Mouse (Mus musculus) telencephalon, adult 2 months (tissue): Measurements from ENCODE around the gene Top2a.

ENCODE experiments used
- DNase-seq: peaks from one replicate; pipeline ENCODE4 v3.0.0-alpha.2; 2011; ENCODE audit warnings: low read depth, low spot score

Top2a gene

DNA sequence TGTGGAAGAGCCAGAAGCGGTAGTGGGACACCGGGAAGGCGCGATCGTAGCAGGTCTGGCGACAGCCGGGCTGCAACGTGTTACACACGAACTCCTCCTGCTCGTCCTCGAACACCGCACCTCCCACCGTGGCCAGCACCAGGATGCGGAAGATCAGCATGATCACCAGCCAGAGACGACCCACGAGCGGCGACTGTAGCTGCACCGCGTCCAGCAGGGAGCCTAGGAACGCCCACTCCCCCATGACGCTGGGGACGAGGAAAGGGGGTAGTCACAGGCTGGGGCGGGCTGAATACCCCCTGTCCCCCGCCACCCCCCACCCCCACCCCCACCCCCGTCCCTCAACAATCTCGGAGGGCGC is 41.2 kb downstream of the Top2a start, which contains the start of gene Gjd3:
Gene Gjd3 (minus strand): TSS at position 244 of the 361 bp plus-strand sequence.
- no peak for DNase-seq

DNA sequence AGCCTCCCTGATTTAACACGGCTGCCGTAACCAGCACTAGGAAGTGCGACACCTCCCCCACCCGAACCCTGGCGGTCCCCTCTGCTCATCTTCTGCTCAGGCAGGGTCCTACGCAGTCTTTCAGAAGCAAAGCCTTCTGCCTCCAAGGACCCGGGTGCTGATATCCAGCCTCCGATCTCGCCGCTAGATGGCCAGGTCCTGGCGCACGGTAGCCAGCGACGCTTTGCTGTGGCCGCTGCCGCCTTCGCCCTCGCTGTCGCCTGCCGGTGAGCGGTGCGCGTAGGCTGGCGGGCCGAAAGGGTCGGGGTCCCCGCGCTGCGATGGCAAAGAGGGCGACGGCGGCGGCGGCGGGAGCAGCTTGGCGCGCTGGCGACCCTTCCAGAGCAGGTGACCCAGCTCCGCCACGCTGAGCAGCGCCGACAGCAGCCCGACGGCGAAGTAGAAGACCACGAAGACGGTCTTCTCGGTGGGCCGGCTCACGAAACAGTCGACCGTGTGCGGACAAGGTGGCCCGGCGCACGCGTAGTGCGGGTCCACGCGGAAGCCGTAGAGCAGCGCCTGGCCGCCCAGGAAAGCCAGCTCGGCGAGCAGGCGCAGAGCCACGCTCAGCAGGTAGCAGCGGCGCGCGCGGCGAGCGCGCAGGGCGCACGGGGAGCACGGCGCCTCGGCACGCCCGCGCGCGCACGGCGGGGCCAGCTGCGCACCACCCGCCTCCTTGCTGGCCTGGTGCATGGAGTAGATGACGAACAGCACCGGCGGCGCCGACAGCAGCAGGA is 41.8 kb downstream of the Top2a start:
- DNase-seq = no peak

- no peak for DNase-seq
Observed at GRCm38 (mm10) chr11:98981289-98981996, 42.5 kb downstream of the Top2a start.

- no peak for DNase-seq
Observed at GRCm38 (mm10) chr11:98979356-98979755, 44.6 kb downstream of the Top2a start.

DNA sequence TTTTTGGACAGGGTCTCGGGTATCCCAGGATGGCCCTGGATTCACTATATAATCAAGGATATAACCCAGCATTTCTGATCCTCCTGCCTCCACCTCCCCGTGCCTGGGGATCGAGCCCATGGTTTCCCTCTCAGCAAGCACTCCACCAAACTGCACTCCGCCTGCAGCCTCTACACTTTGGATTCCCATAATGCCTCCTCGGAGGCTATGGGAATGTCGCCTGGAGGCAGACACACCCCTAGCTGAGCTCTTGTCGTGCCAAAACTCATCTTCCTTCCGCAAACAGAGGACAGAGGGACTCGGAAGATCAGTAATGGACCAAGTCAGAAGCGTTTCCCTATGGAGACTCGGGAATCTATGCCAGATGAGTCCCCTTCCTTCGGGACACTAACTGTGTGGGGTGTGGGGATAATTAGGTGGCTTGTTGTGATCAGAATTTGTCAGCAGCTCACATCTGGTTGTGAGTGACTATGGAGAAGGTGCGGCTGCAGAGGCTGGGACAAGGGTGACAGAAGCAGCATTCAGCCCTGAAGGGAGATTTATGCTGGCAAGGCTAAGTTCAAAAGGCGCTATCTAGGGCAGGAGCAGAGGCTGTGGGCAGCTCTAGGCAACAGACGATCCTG is 45.4 kb downstream of the Top2a start:
- no peak for DNase-seq

DNA sequence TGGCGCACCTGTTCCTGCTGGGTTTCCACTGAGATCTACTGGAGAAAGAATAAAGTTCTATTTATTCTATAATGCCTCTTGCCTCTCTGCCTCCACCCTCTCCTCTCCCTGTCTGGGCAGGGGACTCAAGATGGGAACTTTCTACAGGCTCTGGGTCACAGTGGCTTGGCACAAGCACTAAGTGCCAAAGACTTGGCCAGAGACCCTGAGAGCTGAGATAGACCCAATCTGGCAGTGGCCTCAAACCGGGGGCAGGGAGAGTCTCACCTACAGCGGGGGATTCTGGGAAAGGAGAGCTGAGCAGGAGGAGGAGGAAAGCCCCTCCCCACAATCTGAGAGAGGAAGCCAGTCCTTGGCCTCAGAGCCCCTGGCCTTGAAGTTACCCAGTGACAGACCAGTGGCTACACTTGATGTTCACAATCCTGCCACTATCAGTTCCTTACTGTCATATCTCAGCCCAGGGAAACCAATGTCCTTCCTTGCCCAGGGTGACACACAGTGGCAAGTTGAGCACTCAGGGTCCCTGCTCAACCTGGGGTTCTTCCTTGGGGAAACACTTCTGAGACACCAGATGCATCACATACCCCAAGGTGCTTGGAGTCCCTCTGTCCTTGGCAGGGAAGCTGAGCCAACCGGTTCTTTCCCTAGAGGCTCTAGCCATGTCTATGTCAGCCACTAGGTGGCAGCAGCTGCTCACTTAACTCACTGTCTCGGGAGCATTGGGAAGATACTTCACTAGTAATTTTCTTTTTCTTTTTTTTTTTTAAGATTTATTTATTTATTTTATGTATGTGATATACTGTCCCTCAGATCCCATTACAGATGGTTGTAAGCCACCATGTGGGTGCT is 48.9 kb downstream of the Top2a start:
- no peak for DNase-seq

GRCm38 (mm10) chr11:98974213-98974612 is 49.8 kb downstream of the Top2a start:
- no peak for DNase-seq

DNA sequence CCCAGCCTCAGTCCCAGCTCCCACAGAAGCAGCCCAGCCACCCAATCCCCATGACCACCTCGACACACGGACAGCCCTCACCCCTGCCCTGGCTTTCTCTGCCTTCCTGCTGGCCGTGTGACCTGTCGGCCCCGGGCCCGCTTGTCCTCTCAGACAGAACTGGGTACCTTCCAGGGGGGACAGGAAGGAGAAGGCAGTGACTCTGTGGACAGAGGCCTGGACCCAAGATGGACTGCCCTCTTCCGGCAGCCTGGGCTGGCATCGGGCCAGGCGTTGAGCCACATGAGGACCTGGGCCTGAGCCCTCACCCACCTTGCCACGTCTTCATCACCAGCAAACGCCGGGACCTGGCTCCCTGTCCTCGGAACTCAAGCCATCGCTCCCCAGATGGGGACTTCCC is 50.4 kb downstream of the Top2a start:
- DNase-seq = no peak

DNA sequence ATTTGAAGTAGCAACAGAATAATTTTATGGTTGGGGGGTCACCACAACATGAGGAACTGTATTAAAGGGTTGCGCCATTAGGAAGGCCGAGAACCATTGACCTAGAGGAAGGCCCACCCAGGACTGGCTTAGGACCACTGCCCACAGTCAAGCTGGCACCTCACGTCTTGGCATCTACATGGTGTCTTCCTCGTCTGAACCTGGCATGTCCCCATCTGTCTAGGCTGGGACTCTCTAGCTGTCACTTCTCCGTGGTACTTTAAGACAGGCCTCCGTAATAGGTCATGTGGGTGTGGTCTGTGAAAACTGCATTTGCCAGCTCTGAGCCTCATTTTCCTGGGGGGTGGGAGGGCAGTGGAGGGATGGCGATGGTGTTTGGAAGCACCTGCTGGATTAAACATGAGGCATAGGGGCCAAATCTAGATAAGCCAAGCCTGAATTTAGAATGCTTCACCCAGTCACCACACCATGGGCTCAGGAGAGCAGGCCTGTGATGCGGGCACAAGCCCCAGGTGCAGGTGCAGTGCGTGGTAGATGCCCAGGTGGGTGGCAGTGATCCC is 51.1 kb downstream of the Top2a start:
- DNase-seq = no peak

DNA sequence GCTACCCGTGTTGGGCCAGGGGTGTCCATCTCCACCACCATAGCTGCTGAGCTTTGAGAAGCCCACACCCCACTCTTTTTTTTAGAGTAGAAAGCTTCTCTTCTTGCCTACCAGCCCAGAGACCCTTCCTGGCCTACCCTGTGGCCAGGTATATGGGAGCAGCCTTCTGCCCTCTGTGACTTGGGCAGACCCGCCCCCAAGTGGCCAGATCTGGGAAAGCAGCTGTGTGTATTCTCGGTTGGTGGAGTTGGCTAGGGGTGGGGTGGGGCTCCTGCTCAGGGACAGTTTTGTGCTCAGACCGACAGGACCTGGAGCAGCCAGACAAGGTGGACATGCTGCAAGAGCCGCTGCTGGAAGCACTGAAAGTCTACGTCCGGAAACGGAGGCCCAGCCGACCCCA is 51.8 kb downstream of the Top2a start:
- no peak for DNase-seq

DNA sequence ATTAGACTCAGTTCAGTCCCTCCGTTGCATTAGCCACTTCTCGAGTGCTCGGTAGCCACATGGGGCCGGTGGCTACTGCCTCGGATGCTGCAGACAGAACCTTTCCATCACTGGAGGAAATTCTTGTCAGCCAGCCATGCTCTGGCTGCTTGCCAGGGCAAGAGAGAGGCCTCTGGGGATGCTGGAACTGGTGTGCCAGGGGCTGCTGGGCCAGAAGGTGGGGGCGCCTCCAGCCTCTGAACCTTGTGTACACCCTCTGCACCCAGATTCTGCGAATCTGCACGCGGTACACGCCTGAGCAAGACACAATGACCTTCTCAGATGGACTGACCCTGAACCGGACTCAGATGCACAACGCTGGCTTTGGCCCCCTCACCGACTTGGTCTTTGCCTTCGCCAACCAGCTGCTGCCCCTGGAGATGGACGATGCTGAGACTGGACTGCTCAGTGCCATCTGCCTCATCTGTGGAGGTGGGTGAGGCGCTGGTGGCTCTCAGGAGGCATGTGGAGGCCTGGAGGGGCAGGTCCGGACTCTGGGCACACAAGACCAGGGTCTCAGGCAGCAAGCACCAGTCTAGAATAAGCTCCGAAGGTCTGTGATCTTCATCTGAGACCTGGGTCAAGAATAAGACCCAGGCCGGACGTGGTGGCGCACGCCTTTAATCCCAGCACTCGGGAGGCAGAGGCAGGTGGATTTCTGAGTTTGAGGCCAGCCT is 52.5 kb downstream of the Top2a start:
- no peak for DNase-seq

DNA sequence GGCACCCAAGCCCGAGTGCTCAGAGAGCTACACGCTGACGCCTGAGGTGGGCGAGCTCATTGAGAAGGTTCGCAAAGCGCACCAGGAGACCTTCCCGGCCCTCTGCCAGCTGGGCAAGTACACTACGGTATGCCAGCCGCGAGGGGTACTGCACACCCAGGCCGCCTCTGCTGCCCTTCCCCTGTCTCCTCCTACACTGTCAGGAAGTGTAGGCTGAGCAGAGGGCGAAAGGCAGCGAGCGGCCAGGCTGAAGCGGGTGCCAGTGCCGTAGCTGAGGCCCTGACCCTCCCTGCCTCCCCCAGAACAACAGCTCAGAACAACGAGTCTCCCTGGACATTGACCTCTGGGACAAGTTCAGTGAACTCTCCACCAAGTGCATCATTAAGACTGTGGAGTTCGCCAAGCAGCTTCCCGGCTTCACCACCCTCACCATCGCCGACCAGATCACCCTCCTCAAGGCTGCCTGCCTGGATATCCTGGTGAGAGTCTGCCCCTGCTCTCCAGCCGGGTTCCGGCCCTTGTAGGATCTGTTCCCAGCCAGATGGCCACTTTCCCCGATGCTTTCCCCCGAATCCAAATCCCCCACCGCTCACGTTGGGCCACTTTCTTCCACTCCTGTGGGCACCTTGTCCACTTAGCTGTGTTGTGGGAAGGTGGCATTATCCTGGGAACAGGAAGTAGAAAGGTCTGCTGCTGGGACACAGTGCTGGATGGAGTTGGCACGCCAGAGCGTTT is 53.6 kb downstream of the Top2a start:
- no peak for DNase-seq

- DNase-seq = peak; percentile 84
Observed at GRCm38 (mm10) chr11:98969496-98969927, 54.5 kb downstream of the Top2a start.

GRCm38 (mm10) chr11:98968716-98969495 is 55.1 kb downstream of the Top2a start:
- no peak for DNase-seq

DNA sequence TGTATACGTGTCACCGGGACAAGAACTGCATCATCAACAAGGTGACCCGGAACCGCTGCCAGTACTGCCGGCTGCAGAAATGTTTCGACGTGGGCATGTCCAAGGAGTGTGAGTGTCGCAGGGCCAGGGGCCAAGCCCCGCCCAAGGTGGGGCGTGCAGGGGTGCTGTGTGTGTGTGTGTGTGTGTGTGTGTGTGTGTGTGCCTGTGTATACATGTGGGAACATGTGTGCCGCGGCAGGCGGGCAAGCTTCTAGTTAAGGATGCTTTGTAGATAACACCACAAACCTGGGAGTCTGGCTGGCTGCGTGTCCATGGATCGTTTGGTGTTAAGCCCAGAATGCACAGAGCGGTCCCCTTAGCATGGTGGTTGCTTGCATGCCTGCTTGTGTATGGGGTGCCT is 55.9 kb downstream of the Top2a start:
- DNase-seq = no peak

DNA sequence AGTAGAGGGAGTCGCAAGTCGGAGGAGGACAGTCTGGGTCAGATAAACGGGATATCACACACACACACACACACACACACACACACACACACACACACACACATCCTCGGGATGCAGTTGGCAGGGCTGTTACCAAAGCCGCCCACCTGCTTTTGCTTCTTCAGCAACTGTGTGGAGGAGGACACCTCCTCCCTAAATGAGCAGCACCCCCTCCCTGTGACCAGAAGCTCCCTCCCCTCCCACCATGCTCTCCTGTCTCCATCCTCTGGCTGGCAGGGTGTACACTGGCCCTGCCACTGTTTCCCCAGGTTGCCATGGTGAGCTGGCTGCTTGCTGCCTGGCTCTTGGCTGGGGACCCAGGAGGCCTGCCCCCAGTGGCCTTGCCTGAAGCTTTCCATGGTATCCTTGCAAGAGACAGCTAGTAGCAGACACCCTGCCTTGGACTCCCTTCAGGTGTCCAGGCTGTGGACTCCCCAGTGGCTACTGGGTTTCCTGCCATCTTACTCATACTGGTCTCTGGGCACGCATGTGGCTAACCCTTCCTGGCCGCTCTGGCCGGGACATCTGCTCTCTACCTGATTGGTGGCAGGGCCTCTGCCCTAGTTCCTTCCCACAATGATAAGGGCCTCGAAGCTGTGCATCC is 57.4 kb downstream of the Top2a start:
- no peak for DNase-seq

DNA sequence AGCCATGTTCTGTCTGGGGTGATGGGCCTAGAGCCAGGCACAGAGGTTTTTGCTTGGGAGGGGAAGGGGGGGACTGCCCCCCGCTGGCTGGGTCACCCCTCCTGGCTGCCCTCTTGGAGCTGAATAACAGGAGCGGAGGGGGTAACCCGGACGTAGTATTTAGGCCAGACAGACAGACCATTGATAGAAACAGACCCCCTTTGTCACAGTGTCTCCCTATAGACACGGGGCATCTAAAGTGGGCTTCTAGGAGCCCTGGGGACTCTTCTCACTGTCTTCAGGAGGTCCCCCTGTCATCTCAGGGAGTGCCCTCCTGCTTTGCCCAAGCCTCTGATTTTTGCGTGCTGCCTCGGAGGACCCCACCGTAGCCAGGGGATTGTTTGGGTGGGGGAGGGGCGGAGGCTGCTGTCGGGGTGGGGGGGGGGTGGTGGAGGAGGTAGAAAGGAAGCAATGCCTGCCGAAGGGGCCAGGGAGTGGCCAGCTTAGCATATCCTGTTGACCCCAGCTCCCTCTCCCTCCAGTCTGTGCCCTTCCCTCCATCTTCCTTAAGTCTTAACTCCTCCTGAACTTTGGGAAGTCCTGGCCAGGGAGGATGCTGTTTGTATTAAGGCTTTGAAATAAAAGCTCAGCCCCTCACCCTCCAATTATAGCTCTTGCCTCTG is 58.4 kb downstream of the Top2a start:
- no peak for DNase-seq
